Mouse (Mus musculus): Measurements from ENCODE around the gene Ckb. TPM values are rescaled to one million over a fixed set of nuclear protein-coding genes. Genes with fewer than 3 reads are reported as not detected.
"Not testable (repeated sequence)": the region's sequence is repeated elsewhere in the genome, so short reads cannot be mapped to it uniquely, and the experiment has no call there.

Gene Ckb
- total RNA-seq (2021) = 1,000 to 10,000 TPM in 1 of 2 experiments, 100 to 1,000 TPM in 1; 966 to 1,046 TPM

- DNase-seq (ENCODE audit: extremely low spot score in 1 of 2, low spot score in 2 of 2) = peak; percentile 93 to 95
- intact Hi-C loops (cut with DNase I) = loop anchor here (5.0 kb wide), 1 partner anchor 40 kb away; the partner anchor contains the start of genes Apopt1 and Bag5
Observed at GRCm38 (mm10) chr12:111672176-111672575, at the start of gene Ckb. Gene Ckb, minus strand, starts transcription at chr12:111672338.

- no peak for DNase-seq (ENCODE audit: extremely low spot score in 1 of 2, low spot score in 2 of 2)
- intact Hi-C loops (cut with DNase I) = no loop called here
Observed at GRCm38 (mm10) chr12:111720222-111720621, 48.1 kb upstream of the Ckb start.

- intact Hi-C loops (cut with DNase I) = no loop called here
- no peak for DNase-seq (ENCODE audit: extremely low spot score in 1 of 2, low spot score in 2 of 2)
Observed at GRCm38 (mm10) chr12:111718656-111719055, 46.5 kb upstream of the Ckb start.

GRCm38 (mm10) chr12:111716505-111716904 lies 44.4 kb upstream of the Ckb start:
- intact Hi-C loops (cut with DNase I) = no loop called here
- DNase-seq (ENCODE audit: extremely low spot score in 1 of 2, low spot score in 2 of 2) = no peak

GRCm38 (mm10) chr12:111713880-111714279 lies 41.7 kb upstream of the Ckb start:
- intact Hi-C loops (cut with DNase I) = loop anchor here (5.0 kb wide), 1 partner anchor 42 kb away; the partner anchor contains the start of gene Ckb
- not testable (repeated sequence) for DNase-seq (ENCODE audit: extremely low spot score in 1 of 2, low spot score in 2 of 2)

- peak; percentile 85 to 94 for DNase-seq (ENCODE audit: extremely low spot score in 1 of 2, low spot score in 2 of 2)
- intact Hi-C loops (cut with DNase I) = loop anchor here (5.0 kb wide), 1 partner anchor 41 kb away; the partner anchor contains the start of gene Ckb
Observed at GRCm38 (mm10) chr12:111713004-111713651, 41.0 kb upstream of the Ckb start, which contains the start of the genes Bag5 and Apopt1. Gene Bag5, minus strand, starts transcription at chr12:111713257. Gene Apopt1, plus strand, starts transcription at chr12:111713261.

- intact Hi-C loops (cut with DNase I) = loop anchor here (5.0 kb wide), 1 partner anchor 40 kb away; the partner anchor contains the start of gene Ckb
- no peak for DNase-seq (ENCODE audit: extremely low spot score in 1 of 2, low spot score in 2 of 2)
Observed at GRCm38 (mm10) chr12:111712476-111712875, 40.3 kb upstream of the Ckb start.

GRCm38 (mm10) chr12:111710091-111710490 lies 38.0 kb upstream of the Ckb start:
- no peak for DNase-seq (ENCODE audit: extremely low spot score in 1 of 2, low spot score in 2 of 2)
- intact Hi-C loops (cut with DNase I) = loop anchor here (5.0 kb wide), 1 partner anchor 38 kb away; the partner anchor contains the start of gene Ckb

- peak in 1 of 2 experiments; percentile 74 for DNase-seq (ENCODE audit: extremely low spot score in 1 of 2, low spot score in 2 of 2)
- intact Hi-C loops (cut with DNase I) = no loop called here
Observed at GRCm38 (mm10) chr12:111708181-111708580, 36.0 kb upstream of the Ckb start.

- intact Hi-C loops (cut with DNase I) = no loop called here
- peak in 1 of 2 experiments; percentile 80 for DNase-seq (ENCODE audit: extremely low spot score in 1 of 2, low spot score in 2 of 2)
Observed at GRCm38 (mm10) chr12:111705186-111705973, 33.2 kb upstream of the Ckb start.

- intact Hi-C loops (cut with DNase I) = no loop called here
- DNase-seq (ENCODE audit: extremely low spot score in 1 of 2, low spot score in 2 of 2) = peak in 1 of 2 experiments; percentile 71
Observed at GRCm38 (mm10) chr12:111704609-111705008, 32.5 kb upstream of the Ckb start.

- no peak for DNase-seq (ENCODE audit: extremely low spot score in 1 of 2, low spot score in 2 of 2)
- intact Hi-C loops (cut with DNase I) = no loop called here
Observed at GRCm38 (mm10) chr12:111703301-111703700, 31.2 kb upstream of the Ckb start.

GRCm38 (mm10) chr12:111700920-111701458 lies 28.9 kb upstream of the Ckb start:
- no peak for DNase-seq (ENCODE audit: extremely low spot score in 1 of 2, low spot score in 2 of 2)

GRCm38 (mm10) chr12:111699542-111699941 lies 27.4 kb upstream of the Ckb start:
- intact Hi-C loops (cut with DNase I) = loop anchor here (5.0 kb wide), 1 partner anchor 47 kb away; no protein-coding TSS in a partner anchor
- DNase-seq (ENCODE audit: extremely low spot score in 1 of 2, low spot score in 2 of 2) = no peak

More at GRCm38 (mm10) chr12:111700920-111701458, 28.9 kb upstream of the Ckb start:
- intact Hi-C loops (cut with DNase I) = no loop called here

GRCm38 (mm10) chr12:111698346-111698913 lies 26.3 kb upstream of the Ckb start:
- no peak for DNase-seq (ENCODE audit: extremely low spot score in 1 of 2, low spot score in 2 of 2)
- intact Hi-C loops (cut with DNase I) = loop anchor here (5.0 kb wide), 1 partner anchor 46 kb away; no protein-coding TSS in a partner anchor

GRCm38 (mm10) chr12:111697708-111698107 lies 25.6 kb upstream of the Ckb start:
- intact Hi-C loops (cut with DNase I) = loop anchor here (5.0 kb wide), 1 partner anchor 45 kb away; no protein-coding TSS in a partner anchor

GRCm38 (mm10) chr12:111696239-111696638 lies 24.1 kb upstream of the Ckb start:
- intact Hi-C loops (cut with DNase I) = loop anchor here (1.0 to 5.0 kb wide), 2 partner anchors 28 to 44 kb away; no protein-coding TSS in a partner anchor
- peak; percentile 71 to 81 for DNase-seq (ENCODE audit: extremely low spot score in 1 of 2, low spot score in 2 of 2)

More at GRCm38 (mm10) chr12:111697708-111698107, 25.6 kb upstream of the Ckb start:
- no peak for DNase-seq (ENCODE audit: extremely low spot score in 1 of 2, low spot score in 2 of 2)

Data from left cerebral cortex, postnatal 10 days (tissue).